Mouse (Mus musculus) midbrain, embryonic 14.5 days (tissue): Measurements from ENCODE around the gene Ttc12. TPM values are rescaled to one million over a fixed set of nuclear protein-coding genes. Genes with fewer than 3 reads are reported as not detected.

Source experiments
- ATAC-seq: fragments of 200-750 bp; cut with Nextera tagmentation; 2 replicates; pipeline ENCODE4 v1.8.0; 2017; ENCODE audit warnings: moderate number of reproducible peaks, moderate library complexity; ENCODE audit not compliant: low FRiP score, low TSS enrichment
- DNase-seq: peaks from one replicate; pipeline ENCODE4 v3.0.0-alpha.2; 2015
- H3K27ac ChIP-seq: fragments of 300-500 bp; sonication (generic); replicated peaks from 2 replicates; pipeline ENCODE4 v1.5.1; 2014; ENCODE audit warnings: mild to moderate bottlenecking, low read depth, low read length, moderate library complexity
- H3K27me3 ChIP-seq: fragments of 300-500 bp; sonication (generic); 2 replicates; pipeline ENCODE4 v1.6.1; 2014; ENCODE audit warnings: low read length, control low read depth, mixed read lengths; ENCODE audit not compliant: control insufficient read depth, insufficient read depth
- H3K36me3 ChIP-seq: fragments of 300-500 bp; sonication (generic); 2 replicates; pipeline ENCODE4 v1.6.1; 2014; ENCODE audit warnings: low read length, control low read depth; ENCODE audit not compliant: control insufficient read depth, insufficient read depth
- H3K4me1 ChIP-seq: fragments of 300-500 bp; sonication (generic); 2 replicates; pipeline ENCODE4 v1.6.1; 2014; ENCODE audit warnings: mild to moderate bottlenecking, antibody characterized with exemption, low read length, control low read depth; ENCODE audit not compliant: control insufficient read depth, insufficient read depth
- H3K4me2 ChIP-seq: fragments of 300-500 bp; sonication (generic); 2 replicates; pipeline ENCODE4 v1.6.1; 2014; ENCODE audit warnings: mild to moderate bottlenecking, low read length, moderate library complexity
- H3K4me3 ChIP-seq: fragments of 300-500 bp; sonication (generic); replicated peaks from 2 replicates; pipeline ENCODE4 v1.5.1; 2014; ENCODE audit warnings: low read depth, low read length
- H3K9ac ChIP-seq: fragments of 300-500 bp; sonication (generic); replicated peaks from 2 replicates; pipeline ENCODE4 v1.6.1; 2014; ENCODE audit warnings: mild to moderate bottlenecking, low read length, moderate library complexity
- H3K9me3 ChIP-seq: fragments of 300-500 bp; sonication (generic); 2 replicates; pipeline ENCODE4 v1.6.1; 2016; ENCODE audit warnings: low read length, control low read depth, mixed read lengths; ENCODE audit not compliant: control insufficient read depth
- WGBS: fragments of 180-500 bp; shearing (Covaris S2); extraction: QIAGEN DNeasy Blood & Tissue Kit; methylation state at CpG from one replicate; pipeline ENCODE4 v1.1.7; 2014; 5-methylcytosine and 5-hydroxymethylcytosine counted together
- polyA plus RNA-seq: library from polyadenylated mRNA; unstranded; fragments of >200 nt; fragmentation: Nextera tagmentation; extraction: Ambion mirVana; gene quantifications from 2 replicates; pipeline ENCODE4 v1.2.1, GENCODE M21; 2014

Gene Ttc12
- polyA plus RNA-seq, 1 experiment from 2014 or later = 1.9 TPM

DNA sequence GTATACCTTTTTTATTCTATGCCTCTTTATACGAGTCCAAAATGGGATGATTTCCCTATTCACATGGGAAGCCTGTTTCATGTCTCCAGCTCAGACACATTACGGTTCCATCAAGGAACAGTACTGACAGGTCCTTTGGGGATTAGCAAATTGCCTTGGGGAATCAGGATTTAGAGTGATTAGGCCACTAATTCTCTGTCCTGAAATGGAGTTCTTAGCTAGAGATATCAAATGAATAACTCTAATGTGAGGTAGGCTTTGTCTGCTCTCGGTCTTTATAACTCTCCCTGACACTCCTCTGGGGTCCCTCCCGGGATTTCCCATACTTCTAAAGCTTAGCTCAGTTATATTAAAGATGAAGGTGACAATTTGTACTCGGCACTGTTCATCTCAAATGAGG lies 42.0 kb upstream of the Ttc12 start:
- Histone ChIP-seq H3K9ac (no peak overlapping the region), H3K4me2 (no peak overlapping the region), H3K27me3 (no peaks in the 10 kb centered on the region), H3K4me3 (no peak overlapping the region), H3K36me3 (peaks cover 42% of the 10 kb centered on the region), H3K27ac (no peak overlapping the region), H3K9me3 (no peaks in the 10 kb centered on the region), H3K4me1 (peaks cover 7% of the 10 kb centered on the region; the same call in 1 of the 2 replicates)
- ATAC-seq = no peak
- WGBS = 28% methylated on average over 5 of the region's 5 CpGs
- peak; percentile 53 for DNase-seq

DNA sequence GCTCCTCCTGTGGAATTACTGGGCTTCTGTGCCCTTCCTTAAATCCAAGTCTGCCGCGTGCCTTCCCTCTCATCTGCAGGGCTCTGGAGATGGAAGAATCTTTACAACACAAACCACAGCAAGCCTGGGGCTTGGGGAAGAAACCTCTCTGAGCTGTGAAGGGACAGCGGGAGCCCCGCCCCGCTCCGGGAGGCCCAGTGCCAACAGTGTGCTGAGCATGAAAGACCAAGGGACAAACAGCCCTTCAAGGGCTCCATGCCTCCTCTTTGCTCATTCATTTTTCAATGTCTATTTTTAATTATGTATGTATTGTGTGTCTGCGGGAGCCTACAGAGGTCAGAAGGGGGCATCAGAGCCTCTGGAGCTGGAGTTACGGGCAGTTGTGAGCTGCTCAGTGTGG lies 41.3 kb upstream of the Ttc12 start:
- Histone ChIP-seq H3K27ac (peak overlapping the region; percentile 71; the same call in 1 of the 2 replicates), H3K9me3 (no peaks in the 10 kb centered on the region), H3K4me1 (peaks cover 7% of the 10 kb centered on the region; the same call in 1 of the 2 replicates), H3K27me3 (no peaks in the 10 kb centered on the region), H3K4me3 (no peak overlapping the region), H3K9ac (no peak overlapping the region), H3K4me2 (no peak overlapping the region), H3K36me3 (peaks cover 42% of the 10 kb centered on the region)
- DNase-seq = peak; percentile 42
- no peak for ATAC-seq
- WGBS = 54% methylated on average over 8 of the region's 8 CpGs

DNA sequence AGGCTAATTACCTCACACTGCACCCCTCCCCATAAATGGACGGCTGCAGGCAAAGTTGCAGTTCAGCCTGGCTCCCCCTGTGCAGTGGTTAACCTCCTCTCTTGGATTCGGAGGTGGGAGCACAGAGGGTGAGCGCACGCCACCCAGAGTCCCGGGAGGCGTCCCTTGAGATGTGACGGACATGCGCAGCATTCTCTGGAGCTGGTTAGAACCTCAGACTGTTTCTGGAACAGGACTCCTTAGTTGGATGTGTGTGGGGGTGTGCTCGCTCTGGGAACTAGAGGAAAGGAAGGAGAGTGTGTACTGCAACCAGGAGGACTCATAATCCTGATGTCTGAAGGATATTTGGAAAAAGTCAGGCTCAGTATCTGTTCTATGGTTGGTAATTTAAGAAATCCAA lies 38.7 kb upstream of the Ttc12 start:
- Histone ChIP-seq H3K27ac (no peak overlapping the region), H3K27me3 (no peaks in the 10 kb centered on the region), H3K4me3 (no peak overlapping the region), H3K4me1 (peaks cover 7% of the 10 kb centered on the region; the same call in 1 of the 2 replicates), H3K9me3 (no peaks in the 10 kb centered on the region), H3K36me3 (peaks cover 48% of the 10 kb centered on the region), H3K4me2 (no peak overlapping the region), H3K9ac (no peak overlapping the region)
- ATAC-seq (no peak), DNase-seq (no peak)
- WGBS = 76% methylated on average over 9 of the region's 9 CpGs

DNA sequence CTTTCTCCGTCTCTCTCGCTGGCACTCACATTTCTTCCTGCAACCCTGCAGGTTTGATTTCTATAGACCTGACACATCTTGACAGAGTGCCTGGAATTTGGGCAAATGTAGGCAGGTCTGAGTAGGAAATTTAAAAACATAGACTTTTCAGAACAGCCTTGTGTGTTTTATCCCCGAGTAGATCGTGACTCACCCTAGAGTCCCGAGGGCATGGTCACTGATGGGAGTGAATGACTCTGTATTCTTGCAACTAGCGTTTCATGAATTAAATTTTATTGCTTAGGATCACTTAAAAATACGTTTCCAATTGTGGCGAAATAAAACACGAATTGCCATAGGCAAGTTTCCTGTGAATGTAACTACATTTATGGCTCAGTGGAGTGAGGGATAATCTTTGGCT lies 37.9 kb upstream of the Ttc12 start:
- no peak for ATAC-seq
- no peaks in the 10 kb centered on the region for H3K27me3 ChIP-seq
- no peak overlapping the region for H3K9ac ChIP-seq
- H3K36me3 ChIP-seq = peaks cover 56% of the 10 kb centered on the region
- no peak overlapping the region for H3K4me2 ChIP-seq
- no peak overlapping the region for H3K27ac ChIP-seq
- 92% methylated on average over 9 of the region's 9 CpGs for whole genome bisulfite sequencing
- no peaks in the 10 kb centered on the region for H3K9me3 ChIP-seq
- no peak overlapping the region for H3K4me3 ChIP-seq
- no peak for DNase-seq
- peaks cover 7% of the 10 kb centered on the region; the same call in 1 of the 2 replicates for H3K4me1 ChIP-seq

DNA sequence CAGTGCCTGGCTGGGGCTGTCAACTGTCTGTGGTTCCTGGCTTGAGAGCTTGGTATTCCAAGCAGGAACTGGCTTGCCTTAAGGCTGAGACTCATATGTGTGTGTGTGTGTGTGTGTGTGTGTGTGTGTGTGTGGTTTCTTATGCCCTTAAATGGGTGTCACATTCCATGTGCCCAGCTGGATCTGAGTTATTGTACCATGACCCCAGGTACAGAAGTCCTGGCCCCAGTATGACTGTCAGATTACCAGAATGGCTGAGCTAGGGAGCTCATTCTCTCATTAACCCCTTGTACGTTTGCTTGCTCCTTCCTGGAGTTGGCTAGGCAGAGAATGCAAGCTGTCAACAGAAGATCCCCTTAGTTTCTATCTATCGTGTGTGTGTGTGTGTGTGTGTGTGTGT lies 28.3 kb upstream of the Ttc12 start:
- Histone ChIP-seq H3K9ac (no peak overlapping the region), H3K27me3 (no peaks in the 10 kb centered on the region), H3K27ac (no peak overlapping the region), H3K36me3 (peaks cover 87% of the 10 kb centered on the region), H3K4me3 (no peak overlapping the region), H3K4me2 (no peak overlapping the region), H3K9me3 (no peaks in the 10 kb centered on the region), H3K4me1 (no peaks in the 10 kb centered on the region)
- no peak for ATAC-seq
- 77% methylated on average over 2 of the region's 2 CpGs for whole genome bisulfite sequencing
- no peak for DNase-seq

DNA sequence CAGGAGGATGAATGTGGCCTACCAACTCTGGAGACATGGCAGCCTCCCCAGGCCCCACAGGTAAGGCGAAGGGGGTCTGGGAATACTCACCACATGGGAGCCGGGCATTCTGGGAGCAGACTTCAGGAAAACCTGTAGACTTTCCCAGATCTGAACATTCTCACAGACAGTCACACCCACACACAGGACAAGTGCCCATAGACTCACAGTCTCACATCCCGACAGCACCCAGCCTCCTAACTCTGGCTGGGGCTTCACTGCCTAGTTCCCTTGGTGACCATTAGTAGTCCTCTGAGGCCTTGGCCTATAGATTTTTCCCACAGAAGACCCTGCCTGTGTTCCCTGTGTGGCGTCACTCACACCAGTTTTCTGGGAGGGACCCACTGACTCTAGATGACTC lies 24.6 kb upstream of the Ttc12 start:
- no peaks in the 10 kb centered on the region for H3K9me3 ChIP-seq
- no peak overlapping the region for H3K4me3 ChIP-seq
- H3K27me3 ChIP-seq = no peaks in the 10 kb centered on the region
- H3K27ac ChIP-seq = no peak overlapping the region
- no peak overlapping the region for H3K9ac ChIP-seq
- H3K36me3 ChIP-seq = peaks cover 88% of the 10 kb centered on the region
- DNase-seq = no peak
- WGBS = 94% methylated on average over 4 of the region's 4 CpGs
- H3K4me1 ChIP-seq = no peaks in the 10 kb centered on the region
- no peak overlapping the region for H3K4me2 ChIP-seq
- ATAC-seq = no peak

DNA sequence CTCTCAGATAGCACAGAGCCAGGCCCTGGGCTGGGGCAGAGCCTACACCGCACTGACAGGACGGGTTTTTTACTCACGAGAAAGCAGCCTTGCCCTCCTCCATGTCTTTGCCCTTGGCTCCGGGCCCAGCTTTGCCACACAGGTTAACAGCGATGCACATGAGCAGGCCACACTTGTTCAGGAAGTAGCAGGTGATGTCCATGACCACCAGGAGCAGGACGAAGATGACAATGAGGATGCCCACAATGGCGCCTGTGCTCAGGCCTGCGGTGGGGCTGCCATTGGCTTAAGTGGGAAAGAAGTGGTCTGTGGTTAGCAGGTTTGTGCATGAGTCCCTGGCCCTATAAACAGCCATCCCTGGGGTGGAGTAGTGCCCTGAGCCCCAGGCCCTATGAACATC lies 23.6 kb upstream of the Ttc12 start:
- H3K27me3 ChIP-seq = no peaks in the 10 kb centered on the region
- H3K27ac ChIP-seq = no peak overlapping the region
- ATAC-seq (no peak), DNase-seq (no peak)
- no peaks in the 10 kb centered on the region for H3K9me3 ChIP-seq
- H3K36me3 ChIP-seq = peaks cover 86% of the 10 kb centered on the region
- no peak overlapping the region for H3K9ac ChIP-seq
- H3K4me1 ChIP-seq = no peaks in the 10 kb centered on the region
- no peak overlapping the region for H3K4me3 ChIP-seq
- no peak overlapping the region for H3K4me2 ChIP-seq
- WGBS = 93% methylated on average over 8 of the region's 8 CpGs

DNA sequence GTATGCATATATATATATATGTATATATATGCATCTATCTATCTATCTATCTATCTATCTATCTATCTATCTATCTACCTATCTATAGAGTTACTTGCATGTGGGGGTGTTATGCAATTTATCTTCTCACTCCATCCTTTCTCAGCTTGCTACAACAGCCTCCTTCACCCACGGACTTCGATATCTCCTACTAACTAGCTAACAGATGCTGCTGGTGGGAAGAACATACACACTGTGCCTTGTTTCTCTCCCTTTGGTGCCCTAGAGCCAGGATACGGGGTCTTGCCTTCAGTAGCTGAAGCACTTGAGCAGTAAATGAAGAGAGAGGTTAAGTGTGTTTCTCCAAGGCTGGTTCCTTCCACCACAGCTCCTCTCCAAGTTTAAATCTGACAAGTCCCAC lies 23.1 kb upstream of the Ttc12 start:
- peaks cover 86% of the 10 kb centered on the region for H3K36me3 ChIP-seq
- H3K4me1 ChIP-seq = no peaks in the 10 kb centered on the region
- no peak overlapping the region for H3K4me2 ChIP-seq
- H3K9me3 ChIP-seq = no peaks in the 10 kb centered on the region
- H3K9ac ChIP-seq = no peak overlapping the region
- ATAC-seq (no peak), DNase-seq (no peak)
- H3K27ac ChIP-seq = no peak overlapping the region
- H3K27me3 ChIP-seq = no peaks in the 10 kb centered on the region
- no peak overlapping the region for H3K4me3 ChIP-seq
- WGBS = 98% methylated on average over 3 of the region's 3 CpGs

DNA sequence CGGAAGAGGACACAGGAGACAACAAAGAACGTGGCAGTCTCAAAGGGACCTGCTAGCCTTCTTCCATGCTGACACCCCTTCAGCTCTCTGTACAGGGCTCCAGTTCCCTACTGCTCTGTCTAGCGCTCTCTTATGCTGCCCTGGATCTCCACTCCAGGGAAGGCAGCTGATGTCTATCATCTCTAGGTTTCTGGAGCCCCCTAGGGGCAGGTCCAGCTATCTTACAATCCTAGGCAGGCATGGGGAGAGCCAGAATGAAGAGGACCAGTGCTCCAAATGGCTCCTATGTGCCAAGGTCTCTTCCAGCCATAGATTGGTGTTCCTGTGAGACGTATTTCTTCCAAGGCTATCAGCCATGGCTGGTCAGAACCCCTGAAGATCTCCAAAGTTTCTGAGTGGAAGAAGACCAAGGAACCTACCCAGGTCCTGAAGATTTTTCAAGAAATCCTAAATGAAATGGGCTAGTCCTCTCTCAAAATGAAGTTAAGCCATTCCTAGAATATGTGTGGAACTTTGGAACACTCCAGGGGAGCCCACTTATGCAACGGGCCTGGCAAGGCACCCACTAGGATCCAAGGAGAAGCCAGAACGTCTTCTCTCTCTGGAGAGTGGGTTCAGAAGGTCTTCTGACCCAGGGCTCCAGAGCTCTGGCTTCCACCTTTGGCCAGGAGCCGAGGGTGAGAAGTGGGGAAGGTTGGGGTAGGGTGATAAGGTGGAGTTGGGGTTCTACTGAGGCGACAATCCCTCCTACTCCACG lies 22.0 kb upstream of the Ttc12 start:
- WGBS = 91% methylated on average over 9 of the region's 9 CpGs
- Histone ChIP-seq H3K27ac (no peak overlapping the region), H3K27me3 (no peaks in the 10 kb centered on the region), H3K4me2 (no peak overlapping the region), H3K4me1 (no peaks in the 10 kb centered on the region), H3K4me3 (no peak overlapping the region), H3K9ac (no peak overlapping the region), H3K9me3 (no peaks in the 10 kb centered on the region), H3K36me3 (peaks cover 86% of the 10 kb centered on the region)
- ATAC-seq (no peak), DNase-seq (no peak)
